Mouse (Mus musculus) limb, embryonic 11.5 days (tissue): ENCODE measurements around the gene Myh9. TPM values are rescaled to one million over a fixed set of nuclear protein-coding genes. Genes with fewer than 3 reads are reported as not detected.

Experiments
- ATAC-seq: fragments of 200-750 bp; cut with Nextera tagmentation; 2 replicates; pipeline ENCODE4 v1.8.0; 2017; ENCODE audit warnings: low read depth; ENCODE audit not compliant: insufficient number of reproducible peaks, low FRiP score, low TSS enrichment
- DNase-seq: peaks from one replicate; pipeline ENCODE4 v3.0.0-alpha.2; 2015; ENCODE audit warnings: low spot score
- H3K27ac ChIP-seq: fragments of 300-500 bp; sonication (generic); replicated peaks from 2 replicates; pipeline ENCODE4 v1.5.1; 2014; ENCODE audit warnings: low read depth, mild to moderate bottlenecking, low read length
- H3K27me3 ChIP-seq: fragments of 300-500 bp; sonication (generic); 2 replicates; pipeline ENCODE4 v1.6.1; 2014; ENCODE audit warnings: mild to moderate bottlenecking, low read length, mixed read lengths; ENCODE audit not compliant: control insufficient read depth, insufficient read depth
- H3K36me3 ChIP-seq: fragments of 300-500 bp; sonication (generic); 2 replicates; pipeline ENCODE4 v1.6.1; 2014; ENCODE audit warnings: mild to moderate bottlenecking, low read length, moderate library complexity, mixed read lengths; ENCODE audit not compliant: control insufficient read depth, insufficient read depth
- H3K4me1 ChIP-seq: fragments of 300-500 bp; sonication (generic); 2 replicates; pipeline ENCODE4 v1.6.1; 2014; ENCODE audit warnings: low read length, mixed read lengths; ENCODE audit not compliant: control insufficient read depth, insufficient read depth
- H3K4me2 ChIP-seq: fragments of 300-500 bp; sonication (generic); 2 replicates; pipeline ENCODE4 v1.6.1; 2014; ENCODE audit warnings: low read depth, mild to moderate bottlenecking, moderate library complexity; ENCODE audit not compliant: severe bottlenecking
- H3K4me3 ChIP-seq: fragments of 300-500 bp; sonication (generic); 2 replicates; pipeline ENCODE4 v1.5.1; 2014; ENCODE audit warnings: low read depth, low read length
- H3K9ac ChIP-seq: fragments of 300-500 bp; sonication (generic); 2 replicates; pipeline ENCODE4 v1.6.1; 2014; ENCODE audit warnings: mild to moderate bottlenecking, low read length
- H3K9me3 ChIP-seq: fragments of 300-500 bp; sonication (generic); 2 replicates; pipeline ENCODE4 v1.6.1; 2016; ENCODE audit warnings: low read length; ENCODE audit not compliant: control insufficient read depth
- WGBS: fragments of 180-500 bp; shearing (Covaris S2); extraction: QIAGEN DNeasy Blood & Tissue Kit; methylation state at CpG from one replicate; pipeline ENCODE4 v1.1.7; 2014; 5-methylcytosine and 5-hydroxymethylcytosine counted together
- polyA plus RNA-seq: library from polyadenylated mRNA; unstranded; fragments of >200 nt; fragmentation: Nextera tagmentation; extraction: Ambion mirVana; gene quantifications from 2 replicates; pipeline ENCODE4 v1.2.1, GENCODE M21; 2014

Gene Myh9
- polyA plus RNA-seq, 1 experiment from 2014 or later: 33.2 TPM

DNA sequence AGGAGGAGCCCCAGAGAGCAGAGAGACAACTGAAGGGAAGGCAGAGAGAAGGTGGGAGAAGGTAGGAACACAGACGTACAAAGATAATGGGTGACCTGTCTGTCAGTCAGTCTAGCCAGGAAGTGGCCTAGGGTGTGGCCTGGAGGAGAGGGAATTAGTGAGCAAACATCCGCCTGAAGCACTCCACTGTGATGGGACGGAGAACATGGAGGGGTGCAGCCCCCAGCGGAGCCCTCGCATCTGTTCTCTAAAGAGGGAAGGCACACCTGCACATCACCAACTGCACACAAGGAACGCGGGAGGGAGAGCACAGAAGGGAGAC lies 34.8 kb downstream of the Myh9 start:
- no peak overlapping the region for H3K4me2 ChIP-seq
- H3K27me3 ChIP-seq: no peaks in the 10 kb centered on the region
- peaks cover 12% of the 10 kb centered on the region for H3K36me3 ChIP-seq
- H3K4me1 ChIP-seq: 0 out of 2 replicates have a peak, but pooled peaks cover 2% of the 10 kb centered on the region
- H3K27ac ChIP-seq: no peak overlapping the region
- ATAC-seq (no peak), DNase-seq (no peak)
- H3K9me3 ChIP-seq: no peaks in the 10 kb centered on the region
- no peak overlapping the region for H3K4me3 ChIP-seq
- WGBS: 83% methylated on average over 7 of the region's 7 CpGs
- no peak overlapping the region for H3K9ac ChIP-seq

- DNase-seq (no peak), ATAC-seq (no peak)
- Histone ChIP-seq H3K27ac (no peak overlapping the region), H3K4me1 (0 out of 2 replicates have a peak, but pooled peaks cover 2% of the 10 kb centered on the region), H3K9me3 (no peaks in the 10 kb centered on the region), H3K27me3 (no peaks in the 10 kb centered on the region), H3K9ac (no peak overlapping the region), H3K36me3 (peaks cover 10% of the 10 kb centered on the region), H3K4me2 (no peak overlapping the region), H3K4me3 (no peak overlapping the region)
- WGBS: 84% methylated on average over 13 of the region's 13 CpGs
Measured at GRCm38 (mm10) chr15:77806565-77807263, 35.3 kb downstream of the Myh9 start.

- 88% methylated on average over 4 of the region's 4 CpGs for WGBS
- Histone ChIP-seq H3K4me1 (peaks cover 7% of the 10 kb centered on the region), H3K27ac (no peak overlapping the region), H3K4me3 (no peak overlapping the region), H3K9me3 (no peaks in the 10 kb centered on the region), H3K27me3 (no peaks in the 10 kb centered on the region), H3K9ac (no peak overlapping the region), H3K36me3 (peaks cover 11% of the 10 kb centered on the region), H3K4me2 (no peak overlapping the region)
- DNase-seq: no peak
- no peak for ATAC-seq
Measured at GRCm38 (mm10) chr15:77805657-77806056, 36.3 kb downstream of the Myh9 start.

- H3K27ac ChIP-seq: no peak overlapping the region
- no peaks in the 10 kb centered on the region for H3K9me3 ChIP-seq
- H3K9ac ChIP-seq: no peak overlapping the region
- DNase-seq: no peak
- no peak overlapping the region for H3K4me3 ChIP-seq
- H3K4me1 ChIP-seq: peaks cover 14% of the 10 kb centered on the region
- ATAC-seq: no peak
- H3K36me3 ChIP-seq: peaks cover 11% of the 10 kb centered on the region
- 91% methylated on average over 9 of the region's 9 CpGs for WGBS
- H3K4me2 ChIP-seq: no peak overlapping the region
- no peaks in the 10 kb centered on the region for H3K27me3 ChIP-seq
Measured at GRCm38 (mm10) chr15:77804949-77805348, 37.0 kb downstream of the Myh9 start.

- Histone ChIP-seq H3K27ac (no peak overlapping the region), H3K4me1 (peaks cover 19% of the 10 kb centered on the region)
Measured at GRCm38 (mm10) chr15:77804460-77804859, 37.5 kb downstream of the Myh9 start.

DNA sequence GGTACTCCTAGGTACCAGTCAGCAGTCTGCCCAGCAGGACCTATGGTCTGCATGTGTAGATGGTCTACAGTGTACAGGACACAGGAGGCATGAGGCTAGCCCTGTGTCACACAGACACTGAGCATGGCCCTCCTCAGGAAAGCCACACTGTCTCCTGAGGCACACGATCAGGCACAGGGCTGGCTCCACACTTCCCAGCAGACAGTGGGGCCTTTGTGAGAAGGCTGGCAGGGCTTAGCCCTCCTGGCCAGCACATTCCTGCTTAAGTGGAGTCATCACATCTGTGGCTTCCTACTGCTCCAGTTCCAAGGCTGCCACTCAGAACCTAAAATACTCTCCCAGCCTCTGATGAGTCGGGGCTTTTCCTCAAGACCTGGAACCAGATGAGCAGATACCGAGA lies 38.2 kb downstream of the Myh9 start:
- no peaks in the 10 kb centered on the region for H3K27me3 ChIP-seq
- H3K9me3 ChIP-seq: no peaks in the 10 kb centered on the region
- no peak overlapping the region for H3K4me2 ChIP-seq
- peak overlapping the region; percentile 47; the same call in 1 of the 2 replicates for H3K27ac ChIP-seq
- ATAC-seq (no peak), DNase-seq (no peak)
- H3K9ac ChIP-seq: no peak overlapping the region
- no peak overlapping the region for H3K4me3 ChIP-seq
- peaks cover 26% of the 10 kb centered on the region for H3K4me1 ChIP-seq
- 80% methylated on average over 3 of the region's 3 CpGs for WGBS
- peaks cover 7% of the 10 kb centered on the region for H3K36me3 ChIP-seq

More at GRCm38 (mm10) chr15:77804460-77804859, 37.5 kb downstream of the Myh9 start:
- Histone ChIP-seq H3K4me2 (no peak overlapping the region), H3K36me3 (peaks cover 10% of the 10 kb centered on the region), H3K27me3 (no peaks in the 10 kb centered on the region), H3K4me3 (no peak overlapping the region), H3K9ac (no peak overlapping the region), H3K9me3 (no peaks in the 10 kb centered on the region)
- no peak for ATAC-seq
- 91% methylated on average over 6 of the region's 6 CpGs for WGBS
- DNase-seq: no peak

DNA sequence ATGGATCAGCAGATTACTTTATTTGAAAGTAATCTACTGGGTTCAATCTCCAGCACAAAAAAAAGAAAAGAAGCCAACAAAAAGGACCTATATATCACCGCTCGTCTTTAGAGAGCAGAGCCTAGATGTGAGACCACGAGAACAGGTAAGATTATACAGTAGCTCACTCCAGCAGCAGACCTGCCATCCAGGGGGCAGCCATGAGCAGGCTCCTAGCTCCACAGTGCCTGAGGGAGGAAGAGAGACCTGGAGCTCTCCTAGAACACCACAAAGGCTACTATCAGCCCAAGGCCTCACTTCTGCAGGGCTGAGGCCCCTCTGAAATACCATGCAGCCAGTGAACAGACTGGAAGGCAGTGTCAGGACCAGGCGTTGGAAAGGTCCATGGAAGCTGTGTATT lies 39.0 kb downstream of the Myh9 start:
- Histone ChIP-seq H3K4me3 (no peak overlapping the region), H3K9me3 (no peaks in the 10 kb centered on the region), H3K9ac (no peak overlapping the region; the same call in 1 of the 2 replicates), H3K27ac (no peak overlapping the region), H3K4me2 (no peak overlapping the region), H3K27me3 (no peaks in the 10 kb centered on the region), H3K36me3 (peaks cover 7% of the 10 kb centered on the region), H3K4me1 (peaks cover 34% of the 10 kb centered on the region)
- WGBS: 83% methylated on average over 4 of the region's 4 CpGs
- ATAC-seq: no peak
- no peak for DNase-seq

GRCm38 (mm10) chr15:77801188-77801587 lies 40.8 kb downstream of the Myh9 start:
- Histone ChIP-seq H3K36me3 (peaks cover 5% of the 10 kb centered on the region), H3K4me2 (no peak overlapping the region), H3K9me3 (no peaks in the 10 kb centered on the region), H3K4me3 (no peak overlapping the region), H3K9ac (no peak overlapping the region), H3K27me3 (no peaks in the 10 kb centered on the region), H3K27ac (no peak overlapping the region; the same call in 1 of the 2 replicates), H3K4me1 (peaks cover 37% of the 10 kb centered on the region)
- WGBS: 45% methylated on average over 4 of the region's 4 CpGs
- DNase-seq (no peak), ATAC-seq (no peak)

GRCm38 (mm10) chr15:77800511-77800910 lies 41.5 kb downstream of the Myh9 start:
- Histone ChIP-seq H3K4me1 (peaks cover 37% of the 10 kb centered on the region), H3K9me3 (no peaks in the 10 kb centered on the region), H3K4me3 (no peak overlapping the region), H3K27ac (no peak overlapping the region; the same call in 1 of the 2 replicates), H3K36me3 (peaks cover 5% of the 10 kb centered on the region; the same call in 1 of the 2 replicates), H3K9ac (no peak overlapping the region), H3K27me3 (no peaks in the 10 kb centered on the region), H3K4me2 (no peak overlapping the region)
- DNase-seq (no peak), ATAC-seq (no peak)
